Mouse (Mus musculus): ENCODE data around the gene Gm14412. TPM values are rescaled to one million over a fixed set of nuclear protein-coding genes. Genes with fewer than 3 reads are reported as not detected.

The Gm14412 gene
- 0.13 and 0.46 TPM in 2 replicates for polyA plus RNA-seq (2015; fragmentation: Nextera tagmentation; extraction: Ambion mirVana)

GRCm38 (mm10) chr2:177324257-177324733 lies at the start of gene Gm14412:
TSS of gene Gm14412 (minus strand) at chr2:177324307.

GRCm38 (mm10) chr2:177266936-177267335 lies 57.2 kb downstream of the Gm14412 start, which contains the start of gene Gm14409:
TSS of gene Gm14409 (minus strand) at chr2:177267036.

Other genes with a start within 250 kb of the Gm14412 start
- gene Gm14401, start 250.0 kb downstream of the Gm14412 start, polyA plus RNA-seq (2015; fragmentation: Nextera tagmentation; extraction: Ambion mirVana), result 0.22 TPM in 1 of 2 replicates, not detected in the other
- 49.7 and 68.3 TPM in 2 replicates for gene Gm14410, start 117.9 kb downstream of the Gm14412 start, polyA plus RNA-seq (2015; fragmentation: Nextera tagmentation; extraction: Ambion mirVana)
- gene Gm14409, start 57.3 kb downstream of the Gm14412 start, polyA plus RNA-seq (2015; fragmentation: Nextera tagmentation; extraction: Ambion mirVana), result not detected in 2 replicates
- 8.6 and 15.0 TPM in 2 replicates for gene Gm14418, start 74.0 kb upstream of the Gm14412 start, polyA plus RNA-seq (2015; fragmentation: Nextera tagmentation; extraction: Ambion mirVana)
- gene Zfp970, start 140.4 kb upstream of the Gm14412 start, polyA plus RNA-seq (2015; fragmentation: Nextera tagmentation; extraction: Ambion mirVana), result 9.6 and 15.9 TPM in 2 replicates
- 6.3 and 11.1 TPM in 2 replicates for gene Gm14403, start 173.9 kb upstream of the Gm14412 start, polyA plus RNA-seq (2015; fragmentation: Nextera tagmentation; extraction: Ambion mirVana)

All from adrenal gland, postnatal 0 days (tissue).